8 mouse cellular contexts compared by ENCODE assay signal in genomic region chr11:34031015-34031805, GRCm38 (mm10). TPM values are rescaled to one million over a fixed set of nuclear protein-coding genes. Genes with fewer than 3 reads are reported as not detected.
A peak's percentile ranks its signal among the peaks of the same experiment; 100 is the strongest.
DNase-seq lines count a peak whose midpoint lies in the region; ATAC-seq and TF ChIP-seq lines count a peak whose summit lies in the region.

No protein-coding gene starts in this region.

- H3K36me3 ChIP-seq in megakaryocyte, embryonic 14.5 days (replicated peaks; ENCODE audit: low read length), result no peaks in the 10 kb centered on the region
- no peaks in the 10 kb centered on the region for H3K36me3 ChIP-seq in forebrain, postnatal 0 days (ENCODE audit: insufficient read depth)

- TF ChIP-seq POLR2A in cerebellum, adult 2 months (IDR thresholded peaks at IDR 0.05; ENCODE audit: borderline replicate concordance, insufficient read depth, low read length), result no peak

- no peak overlapping the region for H3K4me2 ChIP-seq in forebrain, postnatal 0 days (ENCODE audit: low read depth)

- no peak overlapping the region for H3K27ac ChIP-seq in cerebellum, adult 2 months (ENCODE audit: insufficient read depth, low read length)
- no peak overlapping the region for H3K27ac ChIP-seq in forebrain, postnatal 0 days (ENCODE audit: low read depth, low read length)

- intact Hi-C loops in heart, postnatal 10 days (cut with DNase I), result no loop called here

- H3K9me3 ChIP-seq in megakaryocyte, embryonic 14.5 days, result no peaks in the 10 kb centered on the region
- no peaks in the 10 kb centered on the region for H3K9me3 ChIP-seq in forebrain, postnatal 0 days (ENCODE audit: low read length)

- no peaks in the 10 kb centered on the region for H3K27me3 ChIP-seq in megakaryocyte, embryonic 14.5 days (replicated peaks)
- no peaks in the 10 kb centered on the region for H3K27me3 ChIP-seq in cerebellum, adult 2 months (ENCODE audit: control insufficient read depth, insufficient read depth, low read length)
- no peaks in the 10 kb centered on the region for H3K27me3 ChIP-seq in forebrain, postnatal 0 days (ENCODE audit: insufficient read depth, low read length)

- no peak for TF ChIP-seq CTCF in cerebellum, adult 2 months (IDR thresholded peaks at IDR 0.05; ENCODE audit: borderline replicate concordance, insufficient read depth, low read depth, low read length)
- TF ChIP-seq CTCF in forebrain, postnatal 0 days (IDR thresholded peaks at IDR 0.05; ENCODE audit: low read depth), result no peak

- 68% methylated on average over 8 of the region's 8 CpGs for WGBS in cerebellum, adult 2 months
- WGBS in forebrain, postnatal 0 days, result 77% methylated on average over 8 of the region's 8 CpGs

- H3K4me3 ChIP-seq in megakaryocyte, embryonic 14.5 days (replicated peaks), result peak overlapping the region; percentile 88
- no peak overlapping the region for H3K4me3 ChIP-seq in cerebellum, adult 2 months (replicated peaks; ENCODE audit: insufficient read depth, low read depth, low read length)
- H3K4me3 ChIP-seq in forebrain, postnatal 0 days (ENCODE audit: low read depth, low read length), result no peak overlapping the region

- H3K9ac ChIP-seq in forebrain, postnatal 0 days, result no peak overlapping the region

- peak; percentile 19 for DNase-seq in urinary bladder, postnatal 14 days (ENCODE audit: low spot score)
- DNase-seq in urinary bladder, adult 2 months (ENCODE audit: low spot score), result no peak
- peak; percentile 43 to 45 for DNase-seq in heart, postnatal 10 days
- DNase-seq in cerebellum, adult 2 months, result no peak
- DNase-seq in forebrain, postnatal 0 days, result no peak
- DNase-seq in cerebellum, adult 8-10 months, result no peak

- no peak for ATAC-seq in forebrain, postnatal 0 days
- no peak for ATAC-seq in cerebellum, adult (ENCODE audit: insufficient number of reproducible peaks, low FRiP score, low TSS enrichment)

- peaks cover 84% of the 10 kb centered on the region for H3K4me1 ChIP-seq in megakaryocyte, embryonic 14.5 days
- H3K4me1 ChIP-seq in cerebellum, adult 2 months (ENCODE audit: control insufficient read depth, insufficient read depth, low read length), result no peaks in the 10 kb centered on the region
- H3K4me1 ChIP-seq in forebrain, postnatal 0 days (ENCODE audit: insufficient read depth), result no peaks in the 10 kb centered on the region

RNA-seq across cellular contexts. Expression of gene Lcp2, which starts 15.5 kb away (rescaled TPM):
- polyA plus RNA-seq in urinary bladder, adult 2 months (2012; rRNA removed), result 4.0 and 5.0 TPM in 2 replicates
- 1 to 10 TPM; 1.6 to 2.2 TPM for total RNA-seq in heart, postnatal 10 days (2021)
- 68.0 and 131 TPM in 2 replicates for polyA plus RNA-seq in megakaryocyte, embryonic 14.5 days (2012; ENCODE audit: insufficient read depth, low replicate concordance)
- 1.1 and 1.2 TPM in 2 replicates for polyA plus RNA-seq in cerebellum, adult 2 months (2012; rRNA removed)
- 3.5 and 4.4 TPM in 2 replicates for total RNA-seq in forebrain, postnatal 0 days (2014; rRNA removed)
- polyA plus RNA-seq in forebrain, postnatal 0 days (2015; fragmentation: Nextera tagmentation; extraction: Ambion mirVana), result 1.7 and 3.6 TPM in 2 replicates

RNA-seq across cellular contexts. Expression of gene Kcnip1, which starts 38.3 kb away (rescaled TPM):
- polyA plus RNA-seq in urinary bladder, adult 2 months (2012; rRNA removed), result 0.76 and 1.2 TPM in 2 replicates
- not detected for total RNA-seq in heart, postnatal 10 days (2021)
- polyA plus RNA-seq in megakaryocyte, embryonic 14.5 days (2012; ENCODE audit: insufficient read depth, low replicate concordance), result not detected in 2 replicates
- polyA plus RNA-seq in cerebellum, adult 2 months (2012; rRNA removed), result 78.8 and 84.2 TPM in 2 replicates
- 68.4 and 92.6 TPM in 2 replicates for total RNA-seq in forebrain, postnatal 0 days (2014; rRNA removed)
- polyA plus RNA-seq in forebrain, postnatal 0 days (2015; fragmentation: Nextera tagmentation; extraction: Ambion mirVana), result 70.0 and 91.0 TPM in 2 replicates

Comparison
In these comparisons a context has a peak if more than half of its experiments do, and no peak if none do; other contexts are left out.
1. DNase-seq: peak in urinary bladder, postnatal 14 days (single experiment) and heart, postnatal 10 days (2 of 2); none in urinary bladder, adult 2 months (single experiment), cerebellum, adult 2 months (0 of 2), forebrain, postnatal 0 days (single experiment) and cerebellum, adult 8-10 months (single experiment).
2. RNA of gene Lcp2, which starts 15.5 kb away (polyA plus RNA-seq): 68.0 to 131 TPM in megakaryocyte, embryonic 14.5 days; 4.0 to 5.0 TPM in urinary bladder, adult 2 months, 1.7 to 3.6 TPM in forebrain, postnatal 0 days and 1.1 to 1.2 TPM in cerebellum, adult 2 months; every median in the first group is over 10 times any median in the second.
3. RNA of gene Kcnip1, which starts 38.3 kb away (polyA plus RNA-seq): 70.0 to 91.0 TPM in forebrain, postnatal 0 days and 78.8 to 84.2 TPM in cerebellum, adult 2 months; 0.76 to 1.2 TPM in urinary bladder, adult 2 months and not detected in megakaryocyte, embryonic 14.5 days; every median in the first group is over 10 times any median in the second.